Mouse (Mus musculus): ENCODE measurements around the gene Dusp3. TPM values are rescaled to one million over a fixed set of nuclear protein-coding genes. Genes with fewer than 3 reads are reported as not detected.

Gene Dusp3
- polyA plus RNA-seq, 1 experiment from 2014 or later, result 25.3 TPM

GRCm38 (mm10) chr11:101968311-101968710 lies 18.5 kb downstream of the Dusp3 start:
- no peak overlapping the region for H3K4me2 ChIP-seq (ENCODE audit: low read length)
- peaks cover 44% of the 10 kb centered on the region for H3K27me3 ChIP-seq (replicated peaks; ENCODE audit: control insufficient read depth, insufficient read depth, low read length)
- DNase-seq (ENCODE audit: low spot score), result no peak
- 0 out of 2 replicates have a peak, but pooled peaks have one; percentile 17 for ATAC-seq (replicated peaks; ENCODE audit: low FRiP score, low TSS enrichment, low read depth)
- H3K27ac ChIP-seq (ENCODE audit: low read depth), result no peak overlapping the region
- WGBS, result 14% methylated on average over 7 of the region's 7 CpGs
- H3K4me1 ChIP-seq (replicated peaks; ENCODE audit: control insufficient read depth, insufficient read depth, low read length), result peaks cover 5% of the 10 kb centered on the region; the same call in 1 of the 2 replicates
- H3K36me3 ChIP-seq (ENCODE audit: control insufficient read depth, insufficient read depth, low read length), result no peaks in the 10 kb centered on the region
- H3K9ac ChIP-seq (ENCODE audit: low read length), result no peak overlapping the region
- H3K9me3 ChIP-seq (ENCODE audit: control insufficient read depth, low read length), result no peaks in the 10 kb centered on the region
- no peak overlapping the region for H3K4me3 ChIP-seq (ENCODE audit: low read depth, low read length)

GRCm38 (mm10) chr11:101966965-101967614 lies 19.7 kb downstream of the Dusp3 start, which contains the start of gene Sost:
Sost (minus strand) TSS chr11:101967015.
- Histone ChIP-seq H3K4me2 (ENCODE audit: low read length) (no peak within 1 kb of the TSS), H3K9ac (ENCODE audit: low read length) (no peak within 1 kb of the TSS), H3K27me3 (replicated peaks; ENCODE audit: control insufficient read depth, insufficient read depth, low read length) (peaks cover 56% of the 10 kb centered on the region), H3K36me3 (ENCODE audit: control insufficient read depth, insufficient read depth, low read length) (no peaks in the 10 kb centered on the region), H3K4me1 (replicated peaks; ENCODE audit: control insufficient read depth, insufficient read depth, low read length) (peaks cover 7% of the 10 kb centered on the region; the same call in 1 of the 2 replicates), H3K27ac (ENCODE audit: low read depth) (no peak within 1 kb of the TSS), H3K4me3 (ENCODE audit: low read depth, low read length) (no peak within 1 kb of the TSS), H3K9me3 (ENCODE audit: control insufficient read depth, low read length) (no peaks in the 10 kb centered on the region)
- 26% methylated on average over 10 of the region's 10 CpGs for WGBS
- no peak for ATAC-seq (replicated peaks; ENCODE audit: low FRiP score, low TSS enrichment, low read depth)
- DNase-seq (ENCODE audit: low spot score), result no peak

- no peak overlapping the region for H3K4me3 ChIP-seq (ENCODE audit: low read depth, low read length)
- peaks cover 7% of the 10 kb centered on the region; the same call in 1 of the 2 replicates for H3K4me1 ChIP-seq (replicated peaks; ENCODE audit: control insufficient read depth, insufficient read depth, low read length)
- H3K27ac ChIP-seq (ENCODE audit: low read depth), result no peak overlapping the region
- DNase-seq (ENCODE audit: low spot score) (no peak), ATAC-seq (replicated peaks; ENCODE audit: low FRiP score, low TSS enrichment, low read depth) (no peak)
- no peak overlapping the region for H3K4me2 ChIP-seq (ENCODE audit: low read length)
- 6% methylated on average over 2 of the region's 2 CpGs for WGBS
- H3K9ac ChIP-seq (ENCODE audit: low read length), result no peak overlapping the region
- H3K9me3 ChIP-seq (ENCODE audit: control insufficient read depth, low read length), result no peaks in the 10 kb centered on the region
- H3K27me3 ChIP-seq (replicated peaks; ENCODE audit: control insufficient read depth, insufficient read depth, low read length), result peaks cover 71% of the 10 kb centered on the region
- H3K36me3 ChIP-seq (ENCODE audit: control insufficient read depth, insufficient read depth, low read length), result no peaks in the 10 kb centered on the region
Observed at GRCm38 (mm10) chr11:101965553-101965952, 21.3 kb downstream of the Dusp3 start.

GRCm38 (mm10) chr11:101964647-101965046 lies 22.2 kb downstream of the Dusp3 start:
- 4% methylated on average over 8 of the region's 8 CpGs for WGBS
- Histone ChIP-seq H3K9me3 (ENCODE audit: control insufficient read depth, low read length) (no peaks in the 10 kb centered on the region), H3K4me1 (replicated peaks; ENCODE audit: control insufficient read depth, insufficient read depth, low read length) (peaks cover 7% of the 10 kb centered on the region; the same call in 1 of the 2 replicates), H3K4me2 (ENCODE audit: low read length) (no peak overlapping the region), H3K27me3 (replicated peaks; ENCODE audit: control insufficient read depth, insufficient read depth, low read length) (peaks cover 72% of the 10 kb centered on the region), H3K4me3 (ENCODE audit: low read depth, low read length) (no peak overlapping the region), H3K9ac (ENCODE audit: low read length) (no peak overlapping the region), H3K36me3 (ENCODE audit: control insufficient read depth, insufficient read depth, low read length) (no peaks in the 10 kb centered on the region), H3K27ac (ENCODE audit: low read depth) (no peak overlapping the region)
- DNase-seq (ENCODE audit: low spot score), result peak; percentile 67
- ATAC-seq (replicated peaks; ENCODE audit: low FRiP score, low TSS enrichment, low read depth), result no peak

GRCm38 (mm10) chr11:101963473-101964291 lies 23.1 kb downstream of the Dusp3 start:
- ATAC-seq (replicated peaks; ENCODE audit: low FRiP score, low TSS enrichment, low read depth) (no peak), DNase-seq (ENCODE audit: low spot score) (peak; percentile 71)
- no peak overlapping the region for H3K27ac ChIP-seq (ENCODE audit: low read depth)
- WGBS, result under 1% methylated on average over 78 of the region's 78 CpGs
- H3K4me3 ChIP-seq (ENCODE audit: low read depth, low read length), result peak overlapping the region; percentile 48
- H3K9me3 ChIP-seq (ENCODE audit: control insufficient read depth, low read length), result no peaks in the 10 kb centered on the region
- H3K36me3 ChIP-seq (ENCODE audit: control insufficient read depth, insufficient read depth, low read length), result no peaks in the 10 kb centered on the region
- H3K9ac ChIP-seq (ENCODE audit: low read length), result peak overlapping the region; percentile 37
- H3K27me3 ChIP-seq (replicated peaks; ENCODE audit: control insufficient read depth, insufficient read depth, low read length), result peaks cover 72% of the 10 kb centered on the region
- H3K4me1 ChIP-seq (replicated peaks; ENCODE audit: control insufficient read depth, insufficient read depth, low read length), result peaks cover 7% of the 10 kb centered on the region; the same call in 1 of the 2 replicates
- H3K4me2 ChIP-seq (ENCODE audit: low read length), result peak overlapping the region; percentile 95

GRCm38 (mm10) chr11:101963043-101963442 lies 23.8 kb downstream of the Dusp3 start:
- peak overlapping the region; percentile 48; the same call in 1 of the 2 replicates for H3K4me3 ChIP-seq (ENCODE audit: low read depth, low read length)
- H3K4me2 ChIP-seq (ENCODE audit: low read length), result peak overlapping the region; percentile 95
- 4% methylated on average over 11 of the region's 11 CpGs for WGBS
- peaks cover 7% of the 10 kb centered on the region; the same call in 1 of the 2 replicates for H3K4me1 ChIP-seq (replicated peaks; ENCODE audit: control insufficient read depth, insufficient read depth, low read length)
- H3K27ac ChIP-seq (ENCODE audit: low read depth), result no peak overlapping the region
- no peak for ATAC-seq (replicated peaks; ENCODE audit: low FRiP score, low TSS enrichment, low read depth)
- H3K9ac ChIP-seq (ENCODE audit: low read length), result no peak overlapping the region
- peaks cover 72% of the 10 kb centered on the region for H3K27me3 ChIP-seq (replicated peaks; ENCODE audit: control insufficient read depth, insufficient read depth, low read length)
- no peaks in the 10 kb centered on the region for H3K9me3 ChIP-seq (ENCODE audit: control insufficient read depth, low read length)
- no peak for DNase-seq (ENCODE audit: low spot score)
- H3K36me3 ChIP-seq (ENCODE audit: control insufficient read depth, insufficient read depth, low read length), result no peaks in the 10 kb centered on the region

- 65% methylated on average over 5 of the region's 5 CpGs for WGBS
- Histone ChIP-seq H3K27me3 (replicated peaks; ENCODE audit: control insufficient read depth, insufficient read depth, low read length) (peaks cover 20% of the 10 kb centered on the region), H3K36me3 (ENCODE audit: control insufficient read depth, insufficient read depth, low read length) (no peaks in the 10 kb centered on the region), H3K27ac (ENCODE audit: low read depth) (no peak overlapping the region), H3K4me1 (replicated peaks; ENCODE audit: control insufficient read depth, insufficient read depth, low read length) (peaks cover 9% of the 10 kb centered on the region), H3K4me3 (ENCODE audit: low read depth, low read length) (no peak overlapping the region), H3K9ac (ENCODE audit: low read length) (no peak overlapping the region), H3K4me2 (ENCODE audit: low read length) (no peak overlapping the region), H3K9me3 (ENCODE audit: control insufficient read depth, low read length) (no peaks in the 10 kb centered on the region)
- ATAC-seq (replicated peaks; ENCODE audit: low FRiP score, low TSS enrichment, low read depth) (no peak), DNase-seq (ENCODE audit: low spot score) (no peak)
Observed at GRCm38 (mm10) chr11:101957476-101957875, 29.3 kb downstream of the Dusp3 start.

- Histone ChIP-seq H3K4me3 (ENCODE audit: low read depth, low read length) (no peak overlapping the region), H3K9ac (ENCODE audit: low read length) (no peak overlapping the region), H3K27ac (ENCODE audit: low read depth) (0 out of 2 replicates have a peak overlapping the region, but pooled peaks have one; percentile 43), H3K27me3 (replicated peaks; ENCODE audit: control insufficient read depth, insufficient read depth, low read length) (0 out of 2 replicates have a peak, but pooled peaks cover 4% of the 10 kb centered on the region), H3K4me2 (ENCODE audit: low read length) (peak overlapping the region; percentile 33; the same call in 1 of the 2 replicates), H3K4me1 (replicated peaks; ENCODE audit: control insufficient read depth, insufficient read depth, low read length) (peaks cover 11% of the 10 kb centered on the region), H3K9me3 (ENCODE audit: control insufficient read depth, low read length) (no peaks in the 10 kb centered on the region), H3K36me3 (ENCODE audit: control insufficient read depth, insufficient read depth, low read length) (no peaks in the 10 kb centered on the region)
- DNase-seq (ENCODE audit: low spot score), result no peak
- ATAC-seq (replicated peaks; ENCODE audit: low FRiP score, low TSS enrichment, low read depth), result no peak
- 63% methylated on average over 4 of the region's 4 CpGs for WGBS
Observed at GRCm38 (mm10) chr11:101953441-101953840, 33.4 kb downstream of the Dusp3 start.
